ENCODE assay signal across 11 mouse cellular contexts in genomic region chr6:39055831-39056261, GRCm38 (mm10).
DNase-seq lines count a peak whose midpoint lies in the region; TF ChIP-seq lines count a peak whose summit lies in the region.
"Had no signal": no experiment of that assay in that cellular context is flagged by ENCODE, and none has a peak within 500 bp of the region (broad histone marks: within the 10 kb centered on the region; RNA-seq: fewer than 3 reads in every experiment).

No protein-coding gene starts in this region.

- intact Hi-C loops in heart, postnatal 25 days (cut with DNase I), result no loop called here

- DNase-seq in heart, adult 11 months, result peak; percentile 95
- no peak for DNase-seq in heart, postnatal 25 days (ENCODE audit: low spot score)
- peak; percentile 12 for DNase-seq in Muller cell, postnatal 12 days (ENCODE audit: inconsistent ontology term)
- DNase-seq in heart, embryonic 10.5 days (ENCODE audit: low spot score), result no peak
- no peak for DNase-seq in layer of hippocampus, adult 11-12 months (ENCODE audit: low spot score)
- DNase-seq in frontal cortex, postnatal 25 days (ENCODE audit: low spot score in 2 of 2), result no peak
- no peak for DNase-seq in natural killer cell, adult 2 months (ENCODE audit: low spot score in 2 of 2)
- DNase-seq: adrenal gland, adult 2 months; cerebellum, adult 9-11 months; thymus, postnatal 14 days had no signal

- H3K4me2 ChIP-seq in myocyte (ENCODE audit: low read depth), result peak overlapping the region; percentile 30

- H3K36me3 ChIP-seq in heart, embryonic 10.5 days, result no peaks in the 10 kb centered on the region
- no peaks in the 10 kb centered on the region for H3K36me3 ChIP-seq in myocyte (ENCODE audit: control insufficient read depth, insufficient read depth)

- 62% methylated on average over 7 of the region's 7 CpGs for WGBS in heart, embryonic 10.5 days

- H3K27me3 ChIP-seq in heart, embryonic 10.5 days (ENCODE audit: insufficient read depth, poor library complexity, severe bottlenecking), result no peaks in the 10 kb centered on the region; the same call in 1 of the 2 replicates
- no peaks in the 10 kb centered on the region for H3K27me3 ChIP-seq in myocyte (ENCODE audit: control insufficient read depth, insufficient read depth, insufficient read length)

- no peak for TF ChIP-seq POLR2A in myocyte (IDR thresholded peaks at IDR 0.05; ENCODE audit: insufficient read length, low read depth)

- no peak overlapping the region for H3ac ChIP-seq in myocyte (ENCODE audit: control insufficient read depth, insufficient read length)

- H3K9me3 ChIP-seq in heart, embryonic 10.5 days, result no peaks in the 10 kb centered on the region

- H3K27ac ChIP-seq in heart, embryonic 10.5 days, result peak overlapping the region; percentile 63

- H3K4me3 ChIP-seq in heart, embryonic 10.5 days, result no peak overlapping the region
- no peak overlapping the region for H3K4me3 ChIP-seq in myocyte

- no peaks in the 10 kb centered on the region for H3K79me2 ChIP-seq in myocyte (ENCODE audit: control insufficient read depth, insufficient read depth)

- peaks cover 31% of the 10 kb centered on the region for H3K4me1 ChIP-seq in heart, embryonic 10.5 days

TF ChIP-seq in myocyte, 11 proteins besides CTCF, POLR2A, EP300 and RAD21:
- TF ChIP-seq MYOG (IDR thresholded peaks at IDR 0.05; ENCODE audit: control insufficient read depth in 1 of 3, insufficient read depth in 1 of 3, insufficient read length in 2 of 3, low read depth in 2 of 3) (no peak), POLR2AphosphoS2 (IDR thresholded peaks at IDR 0.05; ENCODE audit: insufficient read length, low read depth) (no peak), CEBPB (IDR thresholded peaks at IDR 0.05; ENCODE audit: insufficient read depth, poor library complexity, severe bottlenecking) (no peak)

Comparison
In these comparisons a context has a peak if more than half of its experiments do, and no peak if none do; other contexts are left out.
1. DNase-seq: peak in heart, adult 11 months (single experiment) and Muller cell, postnatal 12 days (single experiment); none in heart, postnatal 25 days (single experiment), heart, embryonic 10.5 days (single experiment), layer of hippocampus, adult 11-12 months (single experiment), frontal cortex, postnatal 25 days (0 of 2) and natural killer cell, adult 2 months (0 of 2).